Mouse (Mus musculus) kidney, adult 2 months (tissue): Measurements from ENCODE around the gene Psmd11.

Source experiments
- CTCF ChIP-seq: fragments of 200-500 bp; conservative IDR thresholded peaks from 2 replicates; pipeline ENCODE4 v1.5.1; 2011; ENCODE audit warnings: low read depth, mild to moderate bottlenecking, control low read depth, low read length, moderate library complexity, mixed read lengths; ENCODE audit not compliant: insufficient read depth, insufficient read length
- POLR2A ChIP-seq: fragments of 200-500 bp; IDR thresholded peaks from one replicate; pipeline ENCODE4 v1.6.1; 2011; ENCODE audit warnings: low read depth, low read length, control low read depth

DNA sequence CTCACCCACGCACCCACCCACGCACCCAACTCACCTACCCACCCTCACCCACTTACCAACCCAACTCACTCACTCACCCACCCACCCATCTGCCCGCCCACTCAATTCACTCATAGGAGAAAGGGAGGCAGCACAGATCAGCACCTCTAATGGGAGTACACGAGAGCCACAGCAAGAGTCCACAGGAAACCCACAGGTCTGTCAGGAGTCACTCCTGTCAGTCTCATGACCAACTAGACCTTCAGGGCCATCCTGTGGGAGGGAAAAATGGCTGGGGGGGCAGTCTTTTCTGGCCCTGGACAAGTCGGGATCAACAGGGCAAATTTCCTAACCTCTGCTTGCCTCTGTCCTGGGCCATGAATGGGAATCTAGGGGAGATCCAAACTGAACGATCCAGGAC, 79.4 kb downstream of the Psmd11 start:
- TF ChIP-seq POLR2A = no peak
- no peak for TF ChIP-seq CTCF
